Comparison of ENCODE assay signal across 8 mouse cellular contexts in genomic region chr5:115441205-115441849, GRCm38 (mm10). TPM values are rescaled to one million over a fixed set of nuclear protein-coding genes. Genes with fewer than 3 reads are reported as not detected.
DNase-seq lines count a peak whose midpoint lies in the region; ATAC-seq and TF ChIP-seq lines count a peak whose summit lies in the region.

No protein-coding gene starts in this region.

- H3K4me2 ChIP-seq in forebrain, embryonic 11.5 days (ENCODE audit: low read depth, low read length, severe bottlenecking): 0 out of 2 replicates have a peak overlapping the region, but pooled peaks have one; percentile 8
- H3K4me2 ChIP-seq in hindbrain, embryonic 11.5 days (replicated peaks; ENCODE audit: low read depth, low read length): no peak overlapping the region

- H3K4me1 ChIP-seq in forebrain, embryonic 11.5 days (replicated peaks; ENCODE audit: control insufficient read depth, insufficient read depth, low read length): peaks cover 41% of the 10 kb centered on the region
- peaks cover 32% of the 10 kb centered on the region for H3K4me1 ChIP-seq in hindbrain, embryonic 11.5 days (replicated peaks; ENCODE audit: control insufficient read depth, insufficient read depth, low read length)

- 36% methylated on average over 14 of the region's 14 CpGs for WGBS in forebrain, embryonic 11.5 days
- WGBS in hindbrain, embryonic 11.5 days: 44% methylated on average over 14 of the region's 14 CpGs

- peak; percentile 81 for DNase-seq in ES-CJ7 (ENCODE audit: low read depth, low spot score)
- DNase-seq in brain, embryonic 14.5 days (ENCODE audit: low read depth): peak; percentile 90
- DNase-seq in forebrain, embryonic 11.5 days (ENCODE audit: low spot score): peak; percentile 88
- peak; percentile 89 for DNase-seq in hindbrain, embryonic 11.5 days (ENCODE audit: low spot score)
- DNase-seq in layer of hippocampus, postnatal 10 days (ENCODE audit: low spot score in 2 of 2): peak; percentile 87 to 88
- DNase-seq in lung, postnatal 4 days: peak; percentile 67 to 80
- peak; percentile 85 to 88 for DNase-seq in right cerebral cortex, postnatal 10 days (ENCODE audit: low spot score in 2 of 2)
- peak; percentile 75 for DNase-seq in urinary bladder, postnatal 14 days (ENCODE audit: low spot score)

- no peak overlapping the region; the same call in 1 of the 2 replicates for H3K4me3 ChIP-seq in forebrain, embryonic 11.5 days (ENCODE audit: low read depth, low read length)
- H3K4me3 ChIP-seq in hindbrain, embryonic 11.5 days (ENCODE audit: low read depth, low read length): no peak overlapping the region

- peak; percentile 91 for TF ChIP-seq CTCF in brain, embryonic 14.5 days (IDR thresholded peaks at IDR 0.05; ENCODE audit: borderline replicate concordance, extremely low read depth, insufficient read depth, insufficient read length)

- H3K27ac ChIP-seq in forebrain, embryonic 11.5 days (ENCODE audit: low read depth, low read length): peak overlapping the region; percentile 8; the same call in 1 of the 2 replicates
- peak overlapping the region; percentile 58; the same call in 1 of the 2 replicates for H3K27ac ChIP-seq in hindbrain, embryonic 11.5 days (ENCODE audit: low read depth, low read length)

- ATAC-seq in forebrain, embryonic 11.5 days (replicated peaks; ENCODE audit: low FRiP score): no peak
- no peak for ATAC-seq in hindbrain, embryonic 11.5 days (ENCODE audit: low FRiP score)

- no peak for TF ChIP-seq POLR2A in brain, embryonic 14.5 days (IDR thresholded peaks at IDR 0.05; ENCODE audit: borderline replicate concordance, extremely low read depth, insufficient read depth, insufficient read length, poor library complexity, severe bottlenecking)

- no peaks in the 10 kb centered on the region for H3K27me3 ChIP-seq in forebrain, embryonic 11.5 days (ENCODE audit: control insufficient read depth, insufficient read depth, low read length)
- H3K27me3 ChIP-seq in hindbrain, embryonic 11.5 days (ENCODE audit: control insufficient read depth, insufficient read depth, low read length): no peaks in the 10 kb centered on the region

- peaks cover 49% of the 10 kb centered on the region for H3K36me3 ChIP-seq in forebrain, embryonic 11.5 days (ENCODE audit: control insufficient read depth, insufficient read depth, low read length)
- peaks cover 35% of the 10 kb centered on the region for H3K36me3 ChIP-seq in hindbrain, embryonic 11.5 days (ENCODE audit: control insufficient read depth, insufficient read depth, low read length)

- H3K9me3 ChIP-seq in forebrain, embryonic 11.5 days (ENCODE audit: control insufficient read depth, low read length): no peaks in the 10 kb centered on the region
- no peaks in the 10 kb centered on the region for H3K9me3 ChIP-seq in hindbrain, embryonic 11.5 days (ENCODE audit: control insufficient read depth, low read length)

- no peak overlapping the region for H3K9ac ChIP-seq in forebrain, embryonic 11.5 days (ENCODE audit: low read length)
- H3K9ac ChIP-seq in hindbrain, embryonic 11.5 days (ENCODE audit: low read depth, low read length): no peak overlapping the region

RNA-seq across cellular contexts. Expression of gene Msi1, which starts 11.9 kb away (rescaled TPM):
- 232 and 238 TPM in 2 replicates for polyA plus RNA-seq in brain, embryonic 14.5 days (2012; rRNA removed)
- 202 and 219 TPM in 2 replicates for polyA plus RNA-seq in forebrain, embryonic 11.5 days (2014; fragmentation: Nextera tagmentation; extraction: Ambion mirVana)
- polyA plus RNA-seq in hindbrain, embryonic 11.5 days (2014; fragmentation: Nextera tagmentation; extraction: Ambion mirVana): 136 and 141 TPM in 2 replicates
- 10 to 100 TPM; 73.0 to 76.2 TPM for total RNA-seq in layer of hippocampus, postnatal 10 days (2021)

RNA-seq across cellular contexts. Expression of gene Pla2g1b, which starts 24.7 kb away (rescaled TPM):
- polyA plus RNA-seq in brain, embryonic 14.5 days (2012; rRNA removed): not detected in 2 replicates
- not detected in 2 replicates for polyA plus RNA-seq in forebrain, embryonic 11.5 days (2014; fragmentation: Nextera tagmentation; extraction: Ambion mirVana)
- 0.56 and 1.1 TPM in 2 replicates for polyA plus RNA-seq in hindbrain, embryonic 11.5 days (2014; fragmentation: Nextera tagmentation; extraction: Ambion mirVana)
- total RNA-seq in layer of hippocampus, postnatal 10 days (2021): not detected

RNA-seq across cellular contexts. Expression of gene Sirt4, which starts 43.2 kb away (rescaled TPM):
- 57.3 and 89.4 TPM in 2 replicates for polyA plus RNA-seq in brain, embryonic 14.5 days (2012; rRNA removed)
- polyA plus RNA-seq in forebrain, embryonic 11.5 days (2014; fragmentation: Nextera tagmentation; extraction: Ambion mirVana): 20.6 and 22.0 TPM in 2 replicates
- polyA plus RNA-seq in hindbrain, embryonic 11.5 days (2014; fragmentation: Nextera tagmentation; extraction: Ambion mirVana): 21.3 and 23.1 TPM in 2 replicates
- 10 to 100 TPM; 25.8 to 29.8 TPM for total RNA-seq in layer of hippocampus, postnatal 10 days (2021)
